Mouse (Mus musculus): ENCODE measurements around the gene Cpne4. TPM values are rescaled to one million over a fixed set of nuclear protein-coding genes. Genes with fewer than 3 reads are reported as not detected.

Cpne4 gene
- polyA plus RNA-seq (2017; shearing (Covaris generic)): not detected

DNA sequence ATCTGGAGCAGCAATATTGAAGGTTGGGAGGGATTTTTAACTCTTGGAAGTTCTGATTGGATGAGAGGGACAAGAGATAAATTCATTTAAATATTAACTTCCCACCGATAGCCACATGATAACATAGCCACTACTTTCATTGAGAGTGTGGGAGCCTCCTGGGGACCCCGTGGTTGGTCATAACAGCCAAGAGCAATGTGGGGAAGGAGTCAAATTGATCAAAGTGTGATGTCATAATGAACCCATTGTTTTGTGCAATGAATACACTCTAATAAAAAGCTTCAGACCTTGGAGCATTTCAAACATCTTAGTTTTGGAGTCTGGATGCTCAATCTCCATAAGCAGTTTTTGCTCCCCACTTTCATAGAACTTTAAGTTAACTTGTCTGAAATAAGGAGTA is at the start of gene Cpne4:
Cpne4 (plus strand) TSS at position 301 of the 400 bp plus-strand sequence.
- no peak for ATAC-seq

- no peak for ATAC-seq
Observed at GRCm38 (mm10) chr9:104515187-104515586, 31.9 kb upstream of the Cpne4 start.

- ATAC-seq: no peak
Observed at GRCm38 (mm10) chr9:104535508-104535907, 11.6 kb upstream of the Cpne4 start.

DNA sequence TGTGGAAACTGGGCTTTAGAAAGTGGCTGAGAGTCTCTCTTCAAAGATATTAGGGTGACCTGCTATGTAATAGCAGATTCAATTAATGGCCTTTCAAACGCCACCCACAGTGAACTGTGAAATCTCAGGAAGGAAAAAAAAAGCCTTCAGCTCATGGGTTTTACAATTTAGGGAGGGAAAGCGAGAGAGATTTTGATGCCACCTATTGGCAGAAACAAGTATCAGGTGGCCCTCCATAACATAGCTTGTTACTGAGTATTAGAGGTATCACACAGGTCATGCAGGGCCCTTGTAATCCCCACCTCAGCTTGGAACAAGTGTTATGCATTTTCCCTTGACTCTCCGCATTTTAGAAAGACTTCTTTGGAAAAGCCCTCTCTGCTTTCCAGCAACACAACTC is 18.7 kb downstream of the Cpne4 start:
- no peak for ATAC-seq

DNA sequence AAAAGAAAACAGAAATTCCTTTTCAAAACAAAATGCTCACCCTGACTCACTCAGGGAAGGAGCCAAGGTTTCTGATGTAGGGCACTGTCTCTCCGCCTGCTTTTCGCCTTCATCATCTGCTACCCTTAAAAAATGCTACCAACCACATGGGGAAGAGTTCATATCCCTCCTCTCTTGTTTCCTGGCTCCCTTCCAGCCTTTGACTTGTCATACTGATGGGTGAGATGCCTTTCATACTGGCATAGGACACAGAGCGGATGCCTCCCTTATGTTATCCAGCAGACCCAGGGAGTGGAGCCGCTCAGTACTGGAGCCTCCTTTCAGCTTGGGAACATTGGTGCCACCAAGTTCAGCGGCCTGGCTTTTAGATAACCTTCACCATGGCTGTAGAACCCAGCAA is 19.4 kb downstream of the Cpne4 start:
- ATAC-seq: no peak

DNA sequence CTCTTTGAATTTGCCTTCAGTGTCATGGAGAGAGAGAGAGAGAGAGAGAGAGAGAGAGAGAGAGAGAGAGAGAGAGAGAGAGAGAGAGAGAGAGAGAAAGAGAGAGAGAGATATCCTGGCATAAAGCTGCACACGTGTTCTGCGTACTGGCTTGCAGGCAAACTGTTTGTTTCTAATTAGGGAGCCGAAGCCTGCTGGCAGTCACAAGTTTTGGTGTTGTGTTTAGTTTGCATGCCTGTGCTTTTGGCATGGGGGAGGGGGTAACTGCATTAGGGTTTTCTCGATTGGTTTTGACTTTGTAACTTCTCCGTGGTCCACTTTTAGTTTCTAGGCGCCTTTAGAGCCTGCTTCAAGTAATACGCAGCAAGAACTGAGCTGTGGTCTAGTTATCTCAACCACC is 20.0 kb downstream of the Cpne4 start:
- ATAC-seq: no peak

- ATAC-seq: no peak
Observed at GRCm38 (mm10) chr9:104569480-104570167, 22.5 kb downstream of the Cpne4 start.

DNA sequence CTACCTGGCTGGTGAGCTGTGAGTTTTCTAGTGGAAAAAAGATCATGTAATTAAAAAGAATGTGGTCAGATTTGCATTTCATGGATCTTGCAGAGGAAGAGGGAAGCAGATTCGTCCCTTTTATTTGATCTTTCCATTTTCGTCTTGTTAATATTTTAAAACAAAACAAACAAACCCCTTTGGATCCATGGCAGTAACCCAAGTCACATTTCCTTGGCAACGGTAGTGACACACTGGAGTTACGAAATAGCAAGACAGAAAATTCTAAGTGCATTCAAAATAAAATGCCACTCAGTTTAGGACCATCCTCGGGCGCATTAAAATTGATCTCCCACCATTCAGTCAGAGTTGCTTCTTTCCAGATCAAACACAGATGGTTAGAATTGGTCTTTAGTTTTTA is 25.8 kb downstream of the Cpne4 start:
- no peak for ATAC-seq

DNA sequence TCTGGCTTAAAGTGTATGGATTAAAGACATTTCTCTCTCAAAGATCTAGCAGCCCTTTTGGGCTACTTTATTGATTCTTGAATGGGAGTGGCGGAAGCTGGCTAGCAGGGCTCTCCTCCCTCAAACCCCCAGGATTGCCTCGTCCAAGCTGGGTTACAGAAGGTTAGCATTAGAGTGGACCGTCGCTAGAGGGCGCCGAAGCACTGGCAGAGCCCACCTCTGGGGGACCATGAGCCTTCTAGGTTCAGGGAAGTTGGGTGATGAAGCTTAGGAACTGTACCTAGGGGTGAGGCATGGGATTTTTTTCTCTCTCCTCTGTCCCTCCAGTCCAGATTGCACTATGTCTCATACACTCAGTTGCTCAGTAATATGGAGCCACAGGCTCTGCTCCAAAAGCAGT is 27.4 kb downstream of the Cpne4 start:
- ATAC-seq: no peak

DNA sequence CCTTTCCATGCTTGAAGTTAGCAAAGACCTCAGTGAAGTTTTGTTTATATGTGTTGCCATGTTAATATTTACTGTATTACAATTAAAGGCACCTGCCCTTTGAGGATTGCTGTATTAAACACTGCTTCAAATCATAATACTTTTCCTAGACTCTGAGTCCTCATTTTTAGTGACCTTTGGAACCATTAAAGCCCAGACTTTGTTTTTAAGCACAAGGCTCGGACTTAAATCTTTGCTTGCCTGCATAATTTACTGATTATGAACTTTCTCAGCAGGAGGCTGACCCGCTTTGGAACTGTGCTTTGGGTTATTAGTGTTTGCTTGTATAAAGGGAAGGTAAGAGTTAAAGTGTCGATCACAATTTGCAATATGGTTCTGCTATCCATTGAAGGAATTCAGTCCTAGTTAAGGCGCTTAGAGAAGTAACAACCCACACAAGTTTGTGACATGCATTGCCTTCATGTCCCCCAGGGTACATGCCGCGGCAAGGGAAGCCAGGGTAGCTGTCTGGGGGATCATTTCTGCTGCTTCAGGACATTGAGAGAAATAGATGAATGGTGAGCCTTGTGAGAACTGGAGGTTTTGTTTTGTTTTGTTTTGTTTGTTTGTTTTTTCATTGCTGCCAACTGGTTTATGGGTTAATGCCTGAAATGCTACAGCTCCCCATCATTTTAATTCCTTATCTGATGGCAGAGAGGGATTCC is 35.0 kb downstream of the Cpne4 start:
- ATAC-seq: no peak

GRCm38 (mm10) chr9:104582675-104583074 is 35.6 kb downstream of the Cpne4 start:
- no peak for ATAC-seq

DNA sequence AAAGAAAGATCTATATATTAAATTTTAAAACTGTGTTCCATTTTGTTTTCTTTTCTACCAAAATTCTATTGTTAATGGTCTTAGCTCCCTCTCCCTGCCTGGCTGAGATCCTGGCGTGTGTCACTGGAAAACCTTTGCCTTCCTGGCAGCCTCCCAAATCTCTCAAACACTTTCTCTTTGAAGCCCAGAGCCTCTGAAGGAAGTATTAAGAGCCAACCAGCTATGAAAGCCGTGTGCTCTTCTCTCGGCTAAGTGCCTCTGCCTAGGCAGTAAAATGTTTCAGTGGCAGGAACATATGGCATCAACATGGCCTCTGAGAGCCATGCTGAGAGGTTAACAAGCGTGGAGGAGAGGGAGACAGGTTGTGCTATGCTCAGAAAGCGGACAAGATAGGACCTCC is 47.5 kb downstream of the Cpne4 start:
- no peak for ATAC-seq

GRCm38 (mm10) chr9:104594979-104595378 is 47.9 kb downstream of the Cpne4 start:
- no peak for ATAC-seq

DNA sequence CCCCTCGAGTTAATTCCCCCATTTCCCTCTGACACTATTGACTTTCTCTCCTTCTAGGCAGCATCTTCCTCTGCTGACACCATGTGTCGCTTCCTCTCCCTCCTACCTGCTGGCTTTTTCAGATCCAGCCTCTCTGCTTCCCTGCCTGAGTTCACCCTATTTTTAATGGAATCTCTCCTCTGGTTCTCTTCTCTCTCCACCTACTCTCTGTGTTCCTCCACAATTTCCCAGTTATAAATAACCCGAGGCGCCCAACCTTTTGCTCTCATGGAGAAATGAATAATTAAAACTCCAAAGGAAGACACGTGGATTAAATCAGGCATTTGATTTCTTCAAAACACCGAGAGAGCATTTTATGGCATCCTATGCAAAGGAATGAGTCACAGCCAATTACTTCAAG is 65.4 kb downstream of the Cpne4 start:
- ATAC-seq: no peak

- ATAC-seq: no peak
Observed at GRCm38 (mm10) chr9:104616691-104617090, 69.6 kb downstream of the Cpne4 start.

DNA sequence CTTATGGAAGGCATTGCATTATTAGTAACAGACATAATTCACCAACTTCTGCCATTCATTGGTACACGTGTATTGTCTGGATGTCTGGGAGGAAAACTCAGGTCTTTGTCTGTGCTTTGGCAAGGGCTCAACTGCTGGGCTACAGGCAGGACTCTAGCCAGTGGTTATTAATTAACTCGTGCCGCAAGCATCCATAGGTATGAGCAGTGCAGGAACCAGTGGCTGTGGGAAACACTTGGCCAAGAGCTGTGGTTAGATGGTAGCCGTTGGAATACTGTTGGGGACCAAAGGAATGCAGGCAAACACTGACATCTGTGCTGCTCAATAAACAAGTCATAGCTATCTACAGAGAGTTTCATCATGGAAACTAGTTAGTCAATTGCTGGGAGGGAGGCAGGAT is 76.5 kb downstream of the Cpne4 start:
- ATAC-seq: no peak

- ATAC-seq: no peak
Observed at GRCm38 (mm10) chr9:104627816-104628215, 80.7 kb downstream of the Cpne4 start.

DNA sequence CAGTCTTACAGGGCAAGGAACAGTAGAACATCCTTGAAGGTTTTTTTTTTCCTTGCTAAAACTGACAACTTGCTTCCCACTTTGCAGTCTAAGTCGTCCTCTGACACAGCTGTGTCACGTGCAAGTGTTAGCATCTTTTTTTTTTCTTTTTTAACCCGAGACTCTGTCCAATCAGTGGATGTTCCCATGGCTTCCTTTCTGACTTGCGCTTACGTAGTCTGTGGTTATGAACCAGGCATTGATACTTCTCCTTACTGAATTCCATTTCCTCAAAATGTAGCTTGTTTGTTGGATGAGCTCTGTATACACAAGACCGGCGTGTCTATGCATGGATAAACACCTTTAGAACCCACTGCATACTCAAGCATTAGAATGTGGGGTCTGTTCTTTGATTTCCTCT is 82.2 kb downstream of the Cpne4 start:
- no peak for ATAC-seq

DNA sequence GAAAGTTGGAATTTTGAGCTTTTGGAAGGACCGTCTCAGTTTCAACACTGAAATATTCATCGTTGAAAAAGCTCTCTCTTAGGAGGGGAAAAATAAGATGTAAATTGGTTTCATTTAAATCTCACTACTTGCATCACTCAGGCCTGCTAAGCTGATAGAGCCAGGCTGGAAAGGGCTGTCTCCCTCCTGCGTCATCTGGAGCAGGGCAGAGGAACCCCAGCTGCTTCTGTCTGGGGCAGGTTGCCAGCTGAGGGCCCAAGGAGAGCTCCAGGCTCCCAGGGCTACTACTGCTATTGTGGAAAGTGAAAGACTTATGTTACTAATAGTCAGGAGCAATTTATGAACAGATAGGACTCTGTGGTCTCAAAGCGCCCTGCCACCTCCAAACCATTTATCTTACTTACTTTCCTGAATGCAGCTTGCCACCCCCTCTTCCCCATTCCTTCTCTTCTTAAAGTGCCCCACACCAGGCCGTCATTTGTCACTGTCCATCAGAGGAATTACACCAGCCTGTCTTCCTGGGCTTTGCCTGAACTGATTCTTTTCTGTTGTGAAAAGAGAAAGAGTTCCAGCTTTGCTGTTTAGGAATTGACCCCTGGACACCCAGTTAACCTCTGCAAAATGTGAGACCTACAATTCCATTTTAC is 99.4 kb downstream of the Cpne4 start:
- no peak for ATAC-seq

- ATAC-seq: no peak
Observed at GRCm38 (mm10) chr9:104652691-104653261, 105.7 kb downstream of the Cpne4 start.

DNA sequence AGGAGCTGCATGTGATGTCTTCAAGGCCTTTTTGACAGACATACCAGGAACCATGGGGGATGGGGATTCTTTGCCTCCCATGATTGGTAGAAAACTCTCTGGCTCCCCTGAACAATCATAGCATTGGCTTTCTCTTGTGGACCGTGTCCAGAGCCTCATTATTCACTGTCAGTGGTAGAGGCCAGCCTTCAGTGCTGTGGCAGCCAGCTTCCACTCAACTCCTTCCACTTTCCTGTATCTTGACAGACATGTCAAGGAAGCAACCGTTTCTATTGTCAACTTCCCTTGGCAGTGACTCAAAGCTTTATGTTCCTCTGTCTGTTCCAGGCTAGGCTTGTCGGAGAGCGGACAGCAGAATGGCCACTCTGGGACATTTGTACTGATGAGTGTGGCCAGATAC is 112.7 kb downstream of the Cpne4 start:
- no peak for ATAC-seq

- ATAC-seq: no peak
Observed at GRCm38 (mm10) chr9:104676665-104677064, 129.6 kb downstream of the Cpne4 start.

- ATAC-seq: no peak
Observed at GRCm38 (mm10) chr9:104678571-104678970, 131.5 kb downstream of the Cpne4 start.

- ATAC-seq: no peak
Observed at GRCm38 (mm10) chr9:104687051-104687450, 140.0 kb downstream of the Cpne4 start.
